21 mouse cellular contexts compared by ENCODE assay signal in the genomic region with DNA sequence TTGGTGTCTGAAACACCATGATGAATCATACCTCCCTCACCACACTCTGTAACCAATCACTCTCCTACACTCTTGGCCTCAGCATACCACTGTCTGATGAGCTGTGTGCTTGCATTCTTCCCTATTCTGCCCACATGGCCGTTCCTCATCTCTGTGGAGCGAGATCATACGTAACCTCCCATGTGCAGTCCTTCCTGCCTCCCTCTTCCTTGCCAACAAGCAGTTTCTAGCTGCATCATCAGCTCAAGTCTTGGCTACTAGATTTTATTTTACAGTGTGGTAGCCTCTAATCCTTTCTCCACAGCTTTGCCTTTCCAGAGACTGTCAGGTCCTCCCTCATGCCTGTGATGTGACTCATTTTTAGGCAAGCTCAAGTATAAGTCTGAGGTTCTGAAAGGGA. TPM values are rescaled to one million over a fixed set of nuclear protein-coding genes. Genes with fewer than 3 reads are reported as not detected.
DNase-seq lines count a peak whose midpoint lies in the region; ATAC-seq and TF ChIP-seq lines count a peak whose summit lies in the region.
"Had no signal": no experiment of that assay in that cellular context is flagged by ENCODE, and none has a peak within 500 bp of the region (broad histone marks: within the 10 kb centered on the region; RNA-seq: fewer than 3 reads in every experiment).

No protein-coding gene starts in this region.

- no peak overlapping the region for H3K4me2 ChIP-seq in heart, embryonic 12.5 days
- no peak overlapping the region for H3K4me2 ChIP-seq in lung, postnatal 0 days (replicated peaks; ENCODE audit: low read depth, low read length)
- H3K4me2 ChIP-seq: hindbrain, embryonic 13.5 days; limb, embryonic 13.5 days; neural tube, embryonic 13.5 days had no signal

- ATAC-seq in heart, embryonic 12.5 days (ENCODE audit: insufficient number of reproducible peaks, low FRiP score), result no peak
- no peak for ATAC-seq in lung, postnatal 0 days
- ATAC-seq in neutrophil, adult 5-6 weeks (ENCODE audit: extremely low read depth, insufficient number of reproducible peaks, low FRiP score, poor library complexity, severe bottlenecking), result 0 out of 2 replicates have a peak, but pooled peaks have one; percentile 9

- DNase-seq in heart, adult 11 months, result peak; percentile 89
- peak; percentile 13 for DNase-seq in lung, postnatal 0 days (ENCODE audit: low spot score)
- no peak for DNase-seq in lung, postnatal 4 days
- DNase-seq in NIH3T3 (ENCODE audit: low read depth), result peak; percentile 91
- DNase-seq in urinary bladder, postnatal 25 days (ENCODE audit: low spot score), result no peak
- no peak for DNase-seq in cerebellum, adult 11 months
- DNase-seq: adrenal gland, adult 2 months; cerebellum, postnatal 10 days; gastrocnemius, adult 2 months; kidney, adult 8-10 months; kidney, postnatal 4 days; retina, postnatal 1 day; thymus, postnatal 14 days had no signal

- no peak for TF ChIP-seq CTCF in lung, postnatal 0 days (IDR thresholded peaks at IDR 0.05)

- no peak overlapping the region for H3K4me3 ChIP-seq in heart, embryonic 12.5 days
- no peak overlapping the region for H3K4me3 ChIP-seq in lung, postnatal 0 days (ENCODE audit: low read depth, low read length)
- H3K4me3 ChIP-seq: embryonic facial prominence, embryonic 10.5 days; gastrocnemius, adult 2 months; hindbrain, embryonic 13.5 days; limb, embryonic 13.5 days; neural tube, embryonic 13.5 days had no signal

- H3K9me3 ChIP-seq in heart, embryonic 12.5 days (replicated peaks), result no peaks in the 10 kb centered on the region
- no peaks in the 10 kb centered on the region for H3K9me3 ChIP-seq in lung, postnatal 0 days (ENCODE audit: low read length)
- H3K9me3 ChIP-seq: embryonic facial prominence, embryonic 10.5 days; hindbrain, embryonic 13.5 days; limb, embryonic 13.5 days; neural tube, embryonic 13.5 days had no signal

- WGBS in heart, embryonic 12.5 days, result 71% methylated on average over 3 of the region's 3 CpGs
- 86% methylated on average over 3 of the region's 3 CpGs for WGBS in lung, postnatal 0 days

- H3K27ac ChIP-seq in heart, embryonic 12.5 days (ENCODE audit: poor library complexity, severe bottlenecking), result no peak overlapping the region
- no peak overlapping the region for H3K27ac ChIP-seq in lung, postnatal 0 days (ENCODE audit: low read length)
- H3K27ac ChIP-seq: embryonic facial prominence, embryonic 10.5 days; gastrocnemius, adult 2 months; hindbrain, embryonic 13.5 days; limb, embryonic 13.5 days; macrophage; neural tube, embryonic 13.5 days had no signal

- no peak for TF ChIP-seq EP300 in lung, postnatal 0 days (IDR thresholded peaks at IDR 0.05)

- H3K9ac ChIP-seq in heart, embryonic 12.5 days, result no peak overlapping the region
- no peak overlapping the region for H3K9ac ChIP-seq in lung, postnatal 0 days (replicated peaks; ENCODE audit: low read depth)
- H3K9ac ChIP-seq: hindbrain, embryonic 13.5 days; limb, embryonic 13.5 days; neural tube, embryonic 13.5 days had no signal

- H3K36me3 ChIP-seq in heart, embryonic 12.5 days, result no peaks in the 10 kb centered on the region
- no peaks in the 10 kb centered on the region for H3K36me3 ChIP-seq in lung, postnatal 0 days (ENCODE audit: insufficient read depth, low read length)
- H3K36me3 ChIP-seq: embryonic facial prominence, embryonic 10.5 days; hindbrain, embryonic 13.5 days; limb, embryonic 13.5 days; neural tube, embryonic 13.5 days had no signal

- H3K4me1 ChIP-seq in heart, embryonic 12.5 days (replicated peaks), result no peaks in the 10 kb centered on the region
- H3K4me1 ChIP-seq in lung, postnatal 0 days (ENCODE audit: insufficient read depth, low read depth, low read length), result no peaks in the 10 kb centered on the region
- H3K4me1 ChIP-seq: embryonic facial prominence, embryonic 10.5 days; hindbrain, embryonic 13.5 days; limb, embryonic 13.5 days; neural tube, embryonic 13.5 days had no signal

- H3K27me3 ChIP-seq in heart, embryonic 12.5 days (replicated peaks), result no peaks in the 10 kb centered on the region
- H3K27me3 ChIP-seq in lung, postnatal 0 days (replicated peaks; ENCODE audit: insufficient read depth, low read length), result no peaks in the 10 kb centered on the region
- H3K27me3 ChIP-seq: hindbrain, embryonic 13.5 days; limb, embryonic 13.5 days; neural tube, embryonic 13.5 days had no signal

RNA-seq across cellular contexts. Expression of gene Il1rl1, which starts 15.4 kb away (rescaled TPM):
- 0.17 and 0.19 TPM in 2 replicates for polyA plus RNA-seq in heart, embryonic 12.5 days (2016; fragmentation: Nextera tagmentation; extraction: Ambion mirVana)
- polyA plus RNA-seq in lung, postnatal 0 days (2015; fragmentation: Nextera tagmentation; extraction: Ambion mirVana), result 0.39 and 0.44 TPM in 2 replicates
- 3.6 and 4.1 TPM in 2 replicates for total RNA-seq in neutrophil, adult 5-6 weeks (2017)
- polyA plus RNA-seq: hindbrain, embryonic 13.5 days; neural tube, embryonic 13.5 days had no signal

RNA-seq across cellular contexts. Expression of gene Il18r1, which starts 20.6 kb away (rescaled TPM):
- not detected in 2 replicates for polyA plus RNA-seq in heart, embryonic 12.5 days (2016; fragmentation: Nextera tagmentation; extraction: Ambion mirVana)
- 38.2 and 39.5 TPM in 2 replicates for polyA plus RNA-seq in lung, postnatal 0 days (2015; fragmentation: Nextera tagmentation; extraction: Ambion mirVana)
- total RNA-seq in neutrophil, adult 5-6 weeks (2017), result 15.3 and 18.0 TPM in 2 replicates
- total RNA-seq: midbrain, postnatal 0 days had no signal
- polyA plus RNA-seq: embryonic facial prominence, embryonic 10.5 days; hindbrain, embryonic 13.5 days; neural tube, embryonic 13.5 days had no signal

Comparison
In these comparisons a context has a peak if more than half of its experiments do, and no peak if none do; other contexts are left out.
1. DNase-seq: peak in heart, adult 11 months (single experiment), lung, postnatal 0 days (single experiment) and NIH3T3 (single experiment); none in lung, postnatal 4 days (0 of 2), urinary bladder, postnatal 25 days (single experiment) and cerebellum, adult 11 months (single experiment).
2. RNA of gene Il18r1, which starts 20.6 kb away (polyA plus RNA-seq): 38.2 to 39.5 TPM in lung, postnatal 0 days; not detected in heart, embryonic 12.5 days; every median in the first group is over 10 times any median in the second.